In genomic region chr19:43614341-43615073, GRCm38 (mm10) we compare ENCODE assay signal across 8 mouse cellular contexts. TPM values are rescaled to one million over a fixed set of nuclear protein-coding genes. Genes with fewer than 3 reads are reported as not detected.
A peak's percentile ranks its signal among the peaks of the same experiment; 100 is the strongest.
DNase-seq lines count a peak whose midpoint lies in the region; ATAC-seq and TF ChIP-seq lines count a peak whose summit lies in the region.

No protein-coding gene starts in this region.

- peaks cover 42% of the 10 kb centered on the region for H3K4me1 ChIP-seq in heart, embryonic 12.5 days (replicated peaks)
- H3K4me1 ChIP-seq in hindbrain, embryonic 11.5 days (replicated peaks; ENCODE audit: control insufficient read depth, insufficient read depth, low read length): peaks cover 21% of the 10 kb centered on the region
- peaks cover 53% of the 10 kb centered on the region for H3K4me1 ChIP-seq in midbrain, embryonic 13.5 days (replicated peaks)

- WGBS in heart, embryonic 12.5 days: under 1% methylated on average over 92 of the region's 92 CpGs
- WGBS in hindbrain, embryonic 11.5 days: under 1% methylated on average over 80 of the region's 92 CpGs
- under 1% methylated on average over 77 of the region's 92 CpGs for whole genome bisulfite sequencing in midbrain, embryonic 13.5 days

- no peaks in the 10 kb centered on the region for H3K36me3 ChIP-seq in heart, embryonic 12.5 days
- H3K36me3 ChIP-seq in hindbrain, embryonic 11.5 days (ENCODE audit: control insufficient read depth, insufficient read depth, low read length): no peaks in the 10 kb centered on the region
- no peaks in the 10 kb centered on the region for H3K36me3 ChIP-seq in midbrain, embryonic 13.5 days

- peak overlapping the region; percentile 71 for H3K4me2 ChIP-seq in heart, embryonic 12.5 days
- H3K4me2 ChIP-seq in hindbrain, embryonic 11.5 days (replicated peaks; ENCODE audit: low read depth, low read length): peak overlapping the region; percentile 63
- H3K4me2 ChIP-seq in midbrain, embryonic 13.5 days (replicated peaks): peak overlapping the region; percentile 57

- no peak for ATAC-seq in heart, embryonic 12.5 days (ENCODE audit: insufficient number of reproducible peaks, low FRiP score)
- 0 out of 2 replicates have a peak, but pooled peaks have one; percentile 4 for ATAC-seq in hindbrain, embryonic 11.5 days (ENCODE audit: low FRiP score)
- ATAC-seq in midbrain, embryonic 13.5 days: no peak; the same call in 1 of the 2 replicates

- peaks cover 98% of the 10 kb centered on the region for H3K27me3 ChIP-seq in heart, embryonic 12.5 days (replicated peaks)
- peaks cover 86% of the 10 kb centered on the region for H3K27me3 ChIP-seq in hindbrain, embryonic 11.5 days (ENCODE audit: control insufficient read depth, insufficient read depth, low read length)
- H3K27me3 ChIP-seq in midbrain, embryonic 13.5 days: peaks cover 95% of the 10 kb centered on the region

- H3K27ac ChIP-seq in heart, embryonic 12.5 days (ENCODE audit: poor library complexity, severe bottlenecking): no peak overlapping the region
- no peak overlapping the region for H3K27ac ChIP-seq in hindbrain, embryonic 11.5 days (ENCODE audit: low read depth, low read length)
- H3K27ac ChIP-seq in midbrain, embryonic 13.5 days: no peak overlapping the region

- H3K4me3 ChIP-seq in heart, embryonic 12.5 days: peak overlapping the region; percentile 45
- peak overlapping the region; percentile 34 for H3K4me3 ChIP-seq in hindbrain, embryonic 11.5 days (ENCODE audit: low read depth, low read length)
- H3K4me3 ChIP-seq in midbrain, embryonic 13.5 days (replicated peaks): peak overlapping the region; percentile 34

- intact Hi-C loops in heart, postnatal 14 days (cut with DNase I): no loop called here
- intact Hi-C loops in left cerebral cortex, postnatal 10 days (cut with DNase I): loop anchor here (10.0 kb wide), 1 partner anchor 1540 kb away; the partner anchor contains the start of gene Tlx1

- no peak for DNase-seq in heart, postnatal 14 days
- peak; percentile 79 for DNase-seq in brain, embryonic 14.5 days (ENCODE audit: low read depth)
- peak; percentile 76 for DNase-seq in hindbrain, embryonic 11.5 days (ENCODE audit: low spot score)
- DNase-seq in adrenal gland, adult 18-20 months (ENCODE audit: low spot score in 2 of 2): no peak
- DNase-seq in layer of hippocampus, adult 18-20 months (ENCODE audit: low spot score in 2 of 2): no peak
- DNase-seq in left cerebral cortex, postnatal 10 days (ENCODE audit: extremely low spot score in 1 of 2, low spot score in 2 of 2): no peak

- no peak for TF ChIP-seq CTCF in brain, embryonic 14.5 days (IDR thresholded peaks at IDR 0.05; ENCODE audit: borderline replicate concordance, extremely low read depth, insufficient read depth, insufficient read length)

- H3K9ac ChIP-seq in heart, embryonic 12.5 days: no peak overlapping the region
- H3K9ac ChIP-seq in hindbrain, embryonic 11.5 days (ENCODE audit: low read depth, low read length): no peak overlapping the region
- H3K9ac ChIP-seq in midbrain, embryonic 13.5 days (replicated peaks): peak overlapping the region; percentile 48

- no peaks in the 10 kb centered on the region for H3K9me3 ChIP-seq in heart, embryonic 12.5 days (replicated peaks)
- H3K9me3 ChIP-seq in hindbrain, embryonic 11.5 days (ENCODE audit: control insufficient read depth, low read length): no peaks in the 10 kb centered on the region
- H3K9me3 ChIP-seq in midbrain, embryonic 13.5 days: no peaks in the 10 kb centered on the region

- no peak for TF ChIP-seq POLR2A in brain, embryonic 14.5 days (IDR thresholded peaks at IDR 0.05; ENCODE audit: borderline replicate concordance, extremely low read depth, insufficient read depth, insufficient read length, poor library complexity, severe bottlenecking)

RNA-seq across cellular contexts. Expression of gene Nkx2-3, which starts 2.4 kb away (rescaled TPM):
- polyA plus RNA-seq in heart, embryonic 12.5 days (2016; fragmentation: Nextera tagmentation; extraction: Ambion mirVana): not detected in 2 replicates
- total RNA-seq in heart, postnatal 14 days (2021): not detected
- polyA plus RNA-seq in brain, embryonic 14.5 days (2012; rRNA removed): 0.90 and 1.4 TPM in 2 replicates
- 0.20 and 0.38 TPM in 2 replicates for polyA plus RNA-seq in hindbrain, embryonic 11.5 days (2014; fragmentation: Nextera tagmentation; extraction: Ambion mirVana)
- polyA plus RNA-seq in midbrain, embryonic 13.5 days (2015; fragmentation: Nextera tagmentation; extraction: Ambion mirVana): 0.85 and 1.0 TPM in 2 replicates
- total RNA-seq in adrenal gland, adult 18-20 months (2021): not detected
- total RNA-seq in layer of hippocampus, adult 18-20 months (2021): not detected
- not detected for total RNA-seq in left cerebral cortex, postnatal 10 days (2021)

Comparison
In these comparisons a context has a peak if more than half of its experiments do, and no peak if none do; other contexts are left out.
1. DNase-seq: peak in brain, embryonic 14.5 days (single experiment) and hindbrain, embryonic 11.5 days (single experiment); none in heart, postnatal 14 days (0 of 2), adrenal gland, adult 18-20 months (0 of 2), layer of hippocampus, adult 18-20 months (0 of 2) and left cerebral cortex, postnatal 10 days (0 of 2).
2. Peak in every context shown above with its lines, with median percentiles within 50 percentile points of each other: H3K4me2 ChIP-seq and H3K4me3 ChIP-seq.